Mouse (Mus musculus) thymus, postnatal 25 days (tissue): ENCODE results near the gene Pkp4.

ENCODE experiments used
- DNase-seq: peaks from one replicate; pipeline ENCODE4 v3.0.0; 2022

Gene Pkp4

DNA sequence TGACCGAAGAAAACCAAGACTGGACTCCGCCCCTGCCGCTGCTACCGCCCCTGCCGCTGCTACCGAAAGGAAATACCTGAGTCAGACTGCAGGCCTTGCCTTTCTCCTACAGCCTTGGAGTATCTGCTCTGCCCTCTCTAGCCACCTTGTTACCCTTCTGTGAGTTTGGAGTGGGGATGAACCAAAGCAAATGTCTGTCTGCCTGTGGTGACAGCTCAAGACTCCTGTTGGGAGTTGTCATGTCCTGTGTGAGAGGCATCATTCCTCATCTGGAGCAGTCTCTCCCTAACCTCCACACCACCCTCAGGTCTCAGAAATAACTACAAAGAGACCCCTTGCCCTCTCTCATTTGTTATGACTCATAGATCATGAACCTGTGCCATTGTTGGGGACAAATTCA, 122.3 kb downstream of the Pkp4 start:
- DNase-seq, result no peak

DNA sequence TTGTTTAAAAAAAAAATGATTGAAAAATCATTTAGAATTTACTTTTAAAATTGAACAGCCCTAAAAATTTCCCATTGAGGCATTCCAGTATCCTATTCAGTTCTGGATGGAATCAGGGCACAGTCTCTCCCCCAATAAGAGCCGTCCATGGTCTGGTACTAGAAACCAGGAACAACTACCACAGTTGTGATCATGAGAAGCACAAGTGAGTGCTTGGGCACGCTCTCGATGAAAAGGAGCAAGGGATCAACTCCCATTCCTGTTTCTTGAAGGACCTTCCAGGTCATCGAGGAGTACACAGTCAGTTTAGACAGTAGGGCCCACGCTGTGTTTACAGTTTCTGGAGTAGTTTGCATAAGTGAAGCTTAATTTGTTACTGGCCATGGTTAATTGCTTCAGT, 123.6 kb downstream of the Pkp4 start:
- no peak for DNase-seq

DNA sequence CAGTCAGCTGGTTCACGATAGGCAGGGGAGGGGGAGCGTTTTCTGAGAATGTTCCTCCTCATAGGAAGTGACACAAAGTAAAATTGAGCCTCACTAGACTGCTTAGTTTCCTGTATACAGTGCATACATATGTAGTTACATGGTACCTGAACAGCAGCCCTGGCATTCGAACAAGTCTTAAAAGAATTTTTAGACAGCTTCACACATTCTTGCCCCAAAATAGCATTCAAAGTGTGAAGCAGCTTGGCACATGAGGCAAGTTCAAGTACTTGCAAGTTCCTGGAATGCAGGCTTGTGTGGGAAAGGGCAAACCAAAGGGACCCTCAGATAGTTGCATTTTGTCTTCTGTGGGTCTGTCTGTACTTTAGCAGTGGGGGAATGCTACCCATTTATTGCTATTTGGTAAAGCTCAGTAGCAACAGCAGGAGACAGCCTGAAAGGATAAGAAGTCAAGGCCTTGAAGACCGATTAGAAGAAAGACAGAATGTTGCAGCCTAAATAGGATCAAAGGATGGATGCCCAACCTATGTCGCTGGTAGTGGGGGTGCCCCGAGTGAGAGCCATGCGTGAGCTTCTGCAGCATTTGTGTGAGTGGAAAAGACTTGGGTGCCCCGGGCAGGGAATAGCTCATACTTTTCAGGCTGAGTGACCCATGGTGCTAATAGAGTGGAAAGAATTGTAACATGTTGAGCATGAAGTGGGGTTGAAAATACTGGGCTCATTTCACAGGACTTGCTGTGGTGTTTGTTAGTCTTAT, 124.3 kb downstream of the Pkp4 start:
- no peak for DNase-seq

DNA sequence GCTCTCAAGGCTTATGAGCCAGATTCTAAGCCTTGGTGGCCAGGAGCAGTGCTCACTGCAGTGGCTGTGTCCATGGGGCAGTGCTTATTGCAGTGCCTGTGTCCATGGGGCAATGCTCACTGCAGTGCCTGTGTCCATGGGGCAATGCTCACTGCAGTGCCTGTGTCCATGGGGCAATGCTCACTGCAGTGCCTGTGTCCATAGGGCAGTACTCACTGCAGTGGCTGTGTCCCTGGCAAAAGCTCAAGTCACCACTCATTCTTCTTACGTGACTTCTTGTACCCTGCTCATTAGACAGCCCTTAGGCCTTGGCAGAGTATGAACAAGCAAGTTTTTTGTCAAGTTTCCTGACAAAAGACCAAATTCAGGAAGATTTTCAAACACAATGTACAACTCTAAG, 124.9 kb downstream of the Pkp4 start:
- DNase-seq, result no peak

DNA sequence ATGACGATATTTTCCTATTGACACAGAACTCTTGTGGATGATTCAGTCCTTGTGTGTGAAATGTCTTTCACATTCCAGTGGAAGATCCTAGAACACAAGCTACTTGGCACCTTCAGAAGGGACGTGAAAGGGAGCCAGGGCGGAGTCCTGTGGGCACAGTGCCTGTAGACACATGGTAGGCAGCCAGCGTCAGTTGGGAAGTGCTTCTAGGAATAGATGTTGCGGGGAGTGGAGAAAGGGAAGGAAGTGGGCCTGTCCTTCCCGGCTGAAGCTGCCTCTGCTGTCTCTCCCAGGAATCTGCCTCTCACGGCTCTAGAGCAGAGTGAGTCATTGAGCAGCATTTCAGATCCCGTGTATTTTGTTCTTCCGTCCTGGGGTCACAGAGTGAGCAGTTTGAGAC, 125.6 kb downstream of the Pkp4 start:
- no peak for DNase-seq

DNA sequence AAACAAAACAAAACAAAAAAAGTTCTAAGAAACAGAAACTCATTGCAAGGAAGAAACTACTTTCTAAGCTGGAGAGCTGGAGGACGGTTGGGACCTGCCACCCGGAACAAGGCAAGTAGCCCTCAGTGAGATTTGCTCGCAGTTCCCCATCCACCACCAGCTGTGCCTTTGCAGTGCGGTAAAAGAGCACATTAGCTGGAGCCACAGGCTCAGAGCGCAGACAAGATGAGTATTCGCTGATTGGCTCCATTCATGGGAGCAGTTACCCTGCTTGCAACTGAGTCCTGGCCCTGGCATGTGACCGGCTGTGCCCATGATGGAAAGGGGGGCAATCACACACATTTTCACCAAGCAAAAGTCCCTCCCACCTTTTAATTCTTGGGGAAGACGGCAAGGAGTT, 127.0 kb downstream of the Pkp4 start:
- DNase-seq, result no peak

DNA sequence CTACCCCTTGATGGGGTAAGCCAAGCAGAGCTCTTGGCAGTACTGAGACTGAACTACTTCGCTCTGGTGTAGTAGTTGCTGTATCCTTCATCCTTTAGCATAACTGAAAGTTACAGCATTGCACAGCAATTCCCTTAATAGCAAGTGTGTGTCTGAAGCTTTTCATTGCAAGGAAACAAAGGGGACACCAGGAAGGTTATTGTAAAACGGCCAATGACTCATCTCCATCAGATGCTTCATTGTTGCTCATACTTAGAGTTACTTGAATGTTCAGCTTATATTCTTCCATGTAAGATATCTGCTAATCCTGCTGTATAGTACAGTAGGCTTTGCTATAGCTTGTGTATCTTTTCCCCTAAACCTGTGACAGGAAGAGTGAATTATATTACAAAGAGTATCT, 128.8 kb downstream of the Pkp4 start:
- no peak for DNase-seq

DNA sequence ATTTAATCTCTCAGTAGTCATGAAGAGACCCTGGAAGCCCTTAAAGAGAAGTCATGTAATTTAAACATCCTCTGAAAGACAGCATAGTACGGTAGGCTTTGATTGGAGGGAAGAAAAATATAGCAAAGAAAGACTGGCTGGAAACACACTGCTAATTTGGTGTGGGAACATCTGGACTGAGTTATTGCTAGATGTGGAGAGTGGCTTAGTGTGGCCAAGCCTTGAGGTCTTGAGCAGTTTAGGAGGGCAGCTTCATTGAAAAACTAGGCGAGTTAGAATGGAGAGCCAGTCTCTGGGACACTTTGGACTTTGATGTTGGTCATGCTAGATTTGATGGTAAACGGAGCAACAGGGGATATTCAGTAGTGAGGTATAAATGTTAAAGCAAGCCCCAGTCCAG, 129.7 kb downstream of the Pkp4 start:
- no peak for DNase-seq

DNA sequence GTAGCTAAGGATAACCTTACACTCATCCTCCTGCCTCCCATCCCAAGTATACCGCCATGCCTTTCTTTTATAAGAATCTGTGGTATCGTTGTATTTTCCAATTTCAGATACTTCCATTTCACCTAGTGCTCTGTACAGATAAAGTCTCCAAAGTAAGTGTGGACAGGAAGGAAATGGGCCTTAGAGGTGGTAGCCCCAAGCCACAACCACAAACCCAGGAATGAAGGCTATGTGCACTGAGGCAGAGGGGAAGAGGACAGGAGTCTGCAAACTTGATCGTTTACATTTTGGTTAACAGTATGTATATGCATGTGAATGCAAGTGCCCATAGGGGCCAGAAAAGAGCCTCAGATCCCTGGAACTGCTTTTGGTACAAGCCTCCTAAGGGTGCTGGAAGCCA, 139.2 kb downstream of the Pkp4 start:
- DNase-seq, result no peak

DNA sequence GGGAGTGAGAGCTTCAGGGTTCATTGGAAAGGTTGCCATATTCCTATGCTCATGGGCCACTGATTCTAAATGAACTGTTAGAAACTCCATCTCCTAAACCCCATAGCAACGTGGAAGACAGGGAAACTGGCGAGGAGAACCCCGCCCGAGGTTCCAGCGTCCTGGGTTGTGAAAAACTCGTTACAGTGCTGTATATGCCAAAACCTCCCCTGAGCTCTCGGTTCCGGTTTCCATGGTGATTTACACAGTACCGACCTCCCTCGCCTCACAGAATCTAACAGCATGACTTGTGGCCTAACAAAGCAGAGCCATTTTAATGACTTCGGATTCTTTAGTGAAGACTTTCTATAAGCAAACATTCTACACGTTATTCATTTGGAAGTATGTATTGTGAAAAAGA, 141.0 kb downstream of the Pkp4 start:
- no peak for DNase-seq

DNA sequence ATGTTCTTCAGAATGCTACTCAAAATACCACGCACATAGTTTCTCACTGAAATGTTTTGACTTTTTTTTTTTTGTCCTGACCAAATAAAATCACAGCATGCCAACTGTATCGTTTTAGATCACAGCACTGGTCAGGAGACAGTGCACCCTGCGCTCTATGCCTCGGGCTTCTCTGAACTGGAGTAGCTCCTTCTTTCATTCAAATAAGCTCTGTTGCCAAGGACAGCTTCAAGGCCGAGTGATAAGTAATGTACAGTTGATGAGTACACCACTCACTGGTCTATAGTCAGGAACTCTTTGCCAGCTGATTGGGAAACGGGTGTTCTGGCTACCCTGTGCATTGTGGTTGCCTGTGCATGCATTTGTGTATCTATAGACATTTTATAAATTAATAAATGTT, 141.8 kb downstream of the Pkp4 start:
- no peak for DNase-seq

DNA sequence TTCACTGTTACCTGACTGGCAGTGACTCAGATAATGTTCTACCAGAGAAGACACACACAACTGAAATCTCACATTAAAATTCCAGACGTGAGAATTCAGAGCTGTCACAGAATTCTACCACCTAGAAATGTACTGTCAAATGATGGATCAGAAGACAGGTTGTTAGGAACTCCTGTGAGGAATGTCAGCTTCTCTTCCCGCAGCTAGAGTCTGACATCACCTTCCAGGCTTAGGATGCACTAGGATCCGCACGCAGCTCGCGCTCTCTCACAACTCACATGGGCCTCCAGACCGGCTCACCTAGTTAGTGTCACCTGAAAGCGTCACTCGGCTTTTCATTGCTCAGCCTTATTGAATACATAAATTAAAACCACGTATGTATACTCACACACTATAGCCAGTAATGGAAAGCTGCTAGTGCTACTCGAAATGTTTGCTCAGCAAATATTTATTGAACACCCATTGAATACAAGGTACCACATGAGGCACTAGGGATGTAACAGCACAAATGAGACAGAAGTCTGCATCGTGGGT, 142.9 kb downstream of the Pkp4 start:
- no peak for DNase-seq

DNA sequence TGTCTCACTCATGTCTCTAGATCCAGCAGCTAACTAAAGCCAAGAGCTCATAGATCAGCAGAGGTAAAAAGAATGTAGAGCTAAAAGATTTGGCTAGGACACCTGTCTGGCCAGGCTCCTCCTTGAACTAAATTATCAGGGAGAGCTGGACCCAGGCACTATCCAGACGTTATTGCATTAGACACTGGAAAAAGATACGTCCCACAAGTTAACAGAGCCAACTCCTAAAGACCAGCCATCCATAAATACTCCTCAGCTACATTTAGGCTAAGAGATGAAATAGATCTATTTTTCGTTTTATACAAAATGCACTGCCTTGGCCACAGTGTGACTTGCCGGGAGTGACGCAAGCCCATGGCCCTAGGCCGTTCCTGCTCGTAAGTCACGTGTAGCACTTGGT, 146.7 kb downstream of the Pkp4 start:
- no peak for DNase-seq

DNA sequence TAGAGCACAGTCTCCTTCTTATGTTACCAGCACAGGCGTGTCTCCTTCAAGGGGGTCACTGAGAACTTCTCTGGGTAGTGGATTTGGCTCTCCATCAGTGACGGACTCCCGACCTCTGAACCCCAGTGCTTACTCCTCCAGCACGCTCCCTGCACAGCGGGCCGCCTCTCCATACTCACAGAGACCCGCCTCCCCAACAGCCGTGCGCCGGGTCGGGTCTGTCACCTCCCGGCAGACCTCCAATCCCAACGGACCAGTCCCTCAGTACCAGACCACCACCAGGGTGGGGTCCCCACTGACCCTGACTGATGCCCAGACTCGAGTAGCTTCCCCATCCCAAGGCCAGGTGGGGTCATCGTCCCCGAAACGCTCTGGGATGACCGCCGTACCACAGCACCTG, 147.4 kb downstream of the Pkp4 start:
- no peak for DNase-seq

DNA sequence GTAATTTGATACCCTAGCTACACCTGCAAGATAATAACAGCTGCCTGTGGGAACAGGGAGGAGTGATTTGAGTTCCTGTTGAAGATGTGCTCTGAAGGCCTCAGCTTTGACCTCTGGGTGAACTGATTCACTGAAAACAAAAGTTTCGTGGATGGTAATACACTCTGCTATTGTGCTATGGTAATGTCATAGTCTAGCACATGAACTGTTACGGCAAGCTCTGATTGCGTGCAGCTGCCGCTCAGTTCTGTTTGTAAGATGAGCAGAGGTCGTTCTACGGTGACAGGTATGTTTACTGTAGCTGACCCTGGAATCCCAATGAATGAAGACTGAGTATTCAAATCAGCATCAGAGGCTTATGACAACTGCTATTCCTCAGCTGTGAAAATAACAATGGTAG, 152.6 kb downstream of the Pkp4 start:
- DNase-seq, result no peak

DNA sequence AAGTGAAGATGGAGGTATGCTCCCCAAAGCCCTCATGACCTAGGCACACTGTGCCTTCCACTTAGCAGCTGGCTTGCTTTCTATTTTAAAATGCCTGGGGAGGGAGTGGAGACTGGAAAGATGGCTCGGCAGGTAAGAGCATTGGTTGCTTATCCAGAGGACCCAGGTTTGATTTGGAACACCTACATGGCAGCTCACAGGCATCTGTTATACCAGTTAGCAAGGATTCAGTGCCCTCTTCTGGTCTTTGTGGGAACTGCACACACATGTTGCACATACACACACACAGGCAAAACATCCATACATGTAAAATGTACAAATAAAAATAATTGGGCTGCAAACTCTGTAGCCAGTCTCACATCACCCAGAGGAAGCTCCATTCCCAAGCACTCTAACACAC, 158.0 kb downstream of the Pkp4 start:
- DNase-seq, result no peak

DNA sequence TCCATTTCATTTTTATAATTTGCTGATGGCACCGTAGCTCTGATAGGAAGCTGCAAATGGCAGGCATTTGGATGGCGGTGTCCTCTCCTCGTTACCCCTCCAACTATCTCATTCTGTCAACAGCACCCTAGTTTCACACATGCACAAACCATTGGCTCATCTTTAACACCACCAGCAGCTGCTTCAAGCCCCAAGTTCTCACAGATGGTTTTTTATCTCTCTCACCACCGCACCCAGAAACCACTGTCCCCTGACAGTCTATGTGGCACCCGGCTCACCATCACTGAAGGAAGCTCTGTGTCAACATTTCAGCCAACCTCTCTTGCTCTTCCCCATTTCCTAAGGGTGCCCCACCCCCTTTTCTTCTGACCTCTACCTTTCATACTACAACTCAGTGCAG, 167.3 kb downstream of the Pkp4 start:
- no peak for DNase-seq

DNA sequence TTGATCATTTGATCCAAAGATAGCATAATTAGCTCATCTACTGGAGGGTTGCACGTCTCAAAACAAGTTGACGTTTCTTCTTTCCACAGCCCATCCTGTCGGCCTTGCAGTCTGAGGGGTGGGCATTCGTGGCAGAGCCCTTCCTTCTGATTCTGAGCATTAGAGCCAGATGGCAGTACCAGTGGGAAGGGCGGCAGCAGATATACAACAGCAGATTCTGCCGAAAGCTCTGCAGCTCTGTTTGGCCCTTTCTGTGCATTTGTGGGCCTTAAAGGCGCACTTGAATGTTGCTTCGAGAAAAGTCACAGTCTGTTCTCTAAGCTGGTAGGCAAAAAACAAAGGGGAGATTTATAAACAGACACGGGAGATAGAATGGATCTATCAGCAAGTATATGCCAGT, 170.4 kb downstream of the Pkp4 start:
- DNase-seq, result no peak

DNA sequence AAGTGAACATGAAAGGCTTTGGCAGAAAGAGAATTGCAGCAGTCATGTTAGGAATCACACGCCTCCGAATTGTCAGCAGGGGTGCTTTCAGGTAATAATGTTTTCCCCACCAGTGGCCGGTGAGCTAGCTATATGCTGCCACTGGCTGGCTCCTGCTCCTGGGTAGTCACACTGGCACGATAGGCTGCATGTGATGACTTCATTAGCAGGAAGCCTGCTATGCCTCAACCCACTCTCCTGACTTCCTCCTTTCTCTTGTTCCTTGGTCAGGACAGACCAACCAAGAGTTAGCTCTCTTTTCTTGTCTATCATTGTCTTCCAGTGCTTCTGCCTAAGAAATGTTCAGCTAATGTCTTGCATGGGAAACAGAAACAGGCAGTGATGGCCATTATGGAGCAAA, 171.9 kb downstream of the Pkp4 start:
- DNase-seq, result no peak

DNA sequence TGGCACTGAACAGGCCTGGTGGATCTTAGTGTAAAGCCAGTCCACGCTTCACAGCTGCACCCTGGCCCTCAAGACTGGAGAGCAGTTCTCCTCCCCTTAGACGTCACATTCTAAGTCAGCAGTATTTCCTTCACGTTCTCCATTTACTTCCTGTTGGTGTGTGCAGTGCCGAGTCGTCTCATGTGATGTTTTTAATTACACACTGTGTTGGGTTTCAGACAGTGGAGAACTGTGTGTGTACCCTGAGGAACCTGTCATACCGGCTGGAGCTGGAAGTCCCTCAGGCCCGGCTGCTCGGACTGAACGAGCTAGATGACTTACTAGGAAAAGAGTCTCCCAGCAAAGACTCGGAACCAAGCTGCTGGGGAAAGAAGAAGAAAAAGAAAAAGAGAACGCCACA, 177.9 kb downstream of the Pkp4 start:
- DNase-seq, result no peak

DNA sequence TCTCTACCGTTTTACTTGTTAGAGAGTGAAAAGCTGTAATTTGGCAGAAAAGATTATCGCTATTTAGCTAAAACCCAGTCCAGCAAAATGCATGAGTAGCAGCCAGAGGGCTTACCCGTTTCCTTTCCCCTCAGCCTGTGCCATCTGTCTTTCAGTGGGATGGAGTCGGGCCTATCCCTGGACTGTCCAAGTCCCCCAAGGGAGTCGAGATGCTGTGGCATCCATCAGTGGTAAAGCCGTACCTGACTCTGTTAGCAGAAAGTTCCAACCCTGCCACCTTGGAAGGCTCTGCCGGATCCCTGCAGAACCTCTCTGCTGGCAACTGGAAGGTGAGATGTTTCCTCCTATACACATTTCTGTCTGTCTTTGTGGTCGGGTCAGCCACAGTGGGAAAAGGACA, 178.3 kb downstream of the Pkp4 start:
- no peak for DNase-seq

DNA sequence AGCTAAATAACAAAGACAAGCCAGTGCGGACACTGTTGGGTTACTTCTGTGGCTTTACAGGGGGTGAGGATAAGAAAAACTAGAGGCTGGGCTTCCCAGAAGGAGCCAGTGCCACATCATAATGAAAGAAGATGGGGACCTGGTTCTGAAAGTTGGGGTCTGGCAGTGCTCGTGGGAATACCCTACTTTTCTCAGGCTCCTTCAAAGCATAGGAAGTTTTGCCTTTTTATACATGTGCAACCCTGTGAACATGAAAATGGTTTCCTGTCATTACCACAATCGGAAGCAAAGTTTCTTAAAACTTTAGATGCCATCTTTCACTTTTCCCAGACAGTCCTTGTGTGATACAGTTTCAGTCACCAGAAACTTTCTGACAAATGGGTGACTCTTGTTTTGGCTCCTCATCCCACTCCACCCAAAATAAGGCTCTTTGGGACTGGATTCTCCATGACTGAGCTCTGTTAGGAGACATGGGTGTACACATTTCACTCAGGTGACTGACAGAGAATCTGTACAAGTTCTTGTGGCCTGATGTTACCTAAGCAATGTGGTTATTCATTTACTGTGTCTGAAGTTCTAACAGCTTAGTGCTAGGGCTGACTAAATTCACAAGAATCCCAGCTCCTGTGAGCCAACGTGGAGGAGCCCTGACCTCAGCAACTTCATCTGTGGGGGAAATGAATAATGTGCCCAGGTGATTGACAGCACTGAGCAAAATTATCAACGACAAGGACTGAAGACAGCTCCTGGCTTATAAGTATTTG, 179.3 kb downstream of the Pkp4 start:
- no peak for DNase-seq

DNA sequence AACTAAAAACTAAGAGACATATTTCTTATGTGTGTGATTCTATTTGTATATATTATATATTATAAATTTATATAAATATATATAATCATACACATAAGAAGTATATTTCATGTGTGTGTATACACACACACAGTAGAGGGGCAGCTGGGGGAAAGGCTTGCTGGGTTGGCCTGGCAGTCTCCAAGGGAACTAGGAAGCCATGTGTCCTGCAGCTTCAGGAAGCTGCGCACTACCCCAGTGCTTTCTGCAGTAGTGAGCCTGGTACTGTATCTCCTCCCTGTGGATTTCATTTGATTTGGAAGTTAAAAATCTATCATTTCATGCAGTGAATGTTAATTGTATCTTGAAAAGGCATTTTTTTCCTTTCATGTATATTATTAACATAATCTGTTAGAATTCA, 180.2 kb downstream of the Pkp4 start:
- no peak for DNase-seq

DNA sequence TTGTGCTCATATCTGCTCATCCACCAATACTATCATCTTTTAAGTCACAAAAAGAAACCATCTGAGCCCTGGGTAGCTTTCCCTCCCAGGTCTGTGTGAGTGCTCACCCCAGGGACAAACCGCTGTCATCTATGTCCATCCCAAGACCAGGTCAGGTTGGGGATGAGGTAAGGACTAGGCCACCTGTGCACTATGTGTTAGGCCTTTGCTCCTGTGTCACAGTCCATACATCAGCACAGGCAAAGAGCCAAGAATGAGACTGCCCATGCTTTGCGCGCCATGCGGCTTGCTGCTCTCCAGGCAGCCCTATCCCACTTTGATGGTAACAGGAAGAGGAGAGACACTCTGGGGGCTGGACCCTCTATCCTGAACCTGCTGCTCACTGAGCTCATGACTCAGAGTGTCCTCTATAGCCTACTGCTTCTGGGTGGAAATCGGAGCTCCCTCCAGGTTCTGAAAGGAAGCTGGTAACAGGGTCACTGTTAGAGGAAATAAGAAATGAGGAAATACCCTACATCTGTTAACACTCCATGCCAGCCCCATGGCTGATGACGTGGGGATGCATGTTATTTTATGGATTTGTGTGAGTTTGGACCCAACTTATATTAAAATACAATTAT, 182.1 kb downstream of the Pkp4 start:
- DNase-seq, result no peak
